Mouse (Mus musculus) midbrain, embryonic 13.5 days (tissue): ENCODE results near the gene Borcs5. TPM values are rescaled to one million over a fixed set of nuclear protein-coding genes. Genes with fewer than 3 reads are reported as not detected.

Source experiments
- ATAC-seq: fragments of 200-750 bp; cut with Nextera tagmentation; 2 replicates; pipeline ENCODE4 v1.8.0; 2017; ENCODE audit warnings: mild to moderate bottlenecking, moderate TSS enrichment, moderate library complexity
- H3K27ac ChIP-seq: fragments of 300-500 bp; sonication (generic); 2 replicates; pipeline ENCODE4 v1.5.1; 2015; ENCODE audit warnings: inconsistent platforms, mild to moderate bottlenecking, moderate library complexity
- H3K27me3 ChIP-seq: fragments of 300-500 bp; sonication (generic); 2 replicates; pipeline ENCODE4 v1.6.1; 2015; ENCODE audit warnings: mild to moderate bottlenecking, inconsistent platforms
- H3K36me3 ChIP-seq: fragments of 300-500 bp; sonication (generic); 2 replicates; pipeline ENCODE4 v1.6.1; 2015; ENCODE audit warnings: mild to moderate bottlenecking, inconsistent platforms
- H3K4me1 ChIP-seq: fragments of 300-500 bp; sonication (generic); replicated peaks from 2 replicates; pipeline ENCODE4 v1.6.1; 2015; ENCODE audit warnings: inconsistent platforms
- H3K4me2 ChIP-seq: fragments of 300-500 bp; sonication (generic); replicated peaks from 2 replicates; pipeline ENCODE4 v1.6.1; 2015; ENCODE audit warnings: moderate library complexity, mild to moderate bottlenecking, inconsistent platforms
- H3K4me3 ChIP-seq: fragments of 300-500 bp; sonication (generic); replicated peaks from 2 replicates; pipeline ENCODE4 v1.5.1; 2015; ENCODE audit warnings: mild to moderate bottlenecking, inconsistent platforms
- H3K9ac ChIP-seq: fragments of 300-500 bp; sonication (generic); replicated peaks from 2 replicates; pipeline ENCODE4 v1.6.1; 2015; ENCODE audit warnings: mild to moderate bottlenecking, inconsistent platforms
- H3K9me3 ChIP-seq: fragments of 300-500 bp; sonication (generic); 2 replicates; pipeline ENCODE4 v1.6.1; 2016; ENCODE audit warnings: mild to moderate bottlenecking, inconsistent platforms
- WGBS: fragments of 180-500 bp; shearing (Covaris S2); methylation state at CpG from one replicate; pipeline ENCODE4 v1.1.7; 2015; 5-methylcytosine and 5-hydroxymethylcytosine counted together
- polyA plus RNA-seq: library from polyadenylated mRNA; unstranded; fragments of >200 nt; fragmentation: Nextera tagmentation; extraction: Ambion mirVana; gene quantifications from 2 replicates; pipeline ENCODE4 v1.2.1, GENCODE M21; 2015

Gene Borcs5
- polyA plus RNA-seq, 1 experiment from 2014 or later: 48.6 TPM

GRCm38 (mm10) chr6:134703053-134703690, 63.9 kb downstream of the Borcs5 start:
- Histone ChIP-seq H3K4me3 (no peak overlapping the region), H3K36me3 (no peaks in the 10 kb centered on the region; the same call in 1 of the 2 replicates), H3K4me1 (peaks cover 3% of the 10 kb centered on the region; the same call in 1 of the 2 replicates), H3K9ac (no peak overlapping the region), H3K4me2 (no peak overlapping the region), H3K27me3 (no peaks in the 10 kb centered on the region), H3K27ac (no peak overlapping the region), H3K9me3 (no peaks in the 10 kb centered on the region)
- WGBS: 92% methylated on average over 4 of the region's 4 CpGs
- ATAC-seq: no peak

- ATAC-seq: no peak
Observed at GRCm38 (mm10) chr6:134706467-134706866, 67.2 kb downstream of the Borcs5 start.

GRCm38 (mm10) chr6:134710020-134710419, 70.7 kb downstream of the Borcs5 start:
- peak; percentile 48 for ATAC-seq
- no peak overlapping the region for H3K4me2 ChIP-seq

More at GRCm38 (mm10) chr6:134706467-134706866, 67.2 kb downstream of the Borcs5 start:
- Histone ChIP-seq H3K27me3 (no peaks in the 10 kb centered on the region), H3K9me3 (no peaks in the 10 kb centered on the region), H3K27ac (no peak overlapping the region), H3K4me3 (no peak overlapping the region), H3K9ac (no peak overlapping the region), H3K36me3 (peaks cover 14% of the 10 kb centered on the region), H3K4me1 (no peaks in the 10 kb centered on the region), H3K4me2 (no peak overlapping the region)
- WGBS: 91% methylated on average over 4 of the region's 4 CpGs

GRCm38 (mm10) chr6:134713321-134713720, 74.0 kb downstream of the Borcs5 start:
- H3K9ac ChIP-seq: no peak overlapping the region
- WGBS: 56% methylated on average over 3 of the region's 3 CpGs
- H3K4me3 ChIP-seq: no peak overlapping the region
- no peaks in the 10 kb centered on the region for H3K9me3 ChIP-seq
- peaks cover 34% of the 10 kb centered on the region for H3K36me3 ChIP-seq
- no peak overlapping the region for H3K4me2 ChIP-seq
- no peak for ATAC-seq
- H3K27ac ChIP-seq: no peak overlapping the region
- no peaks in the 10 kb centered on the region for H3K4me1 ChIP-seq
- H3K27me3 ChIP-seq: no peaks in the 10 kb centered on the region

More at GRCm38 (mm10) chr6:134710020-134710419, 70.7 kb downstream of the Borcs5 start:
- Histone ChIP-seq H3K36me3 (peaks cover 20% of the 10 kb centered on the region), H3K4me1 (no peaks in the 10 kb centered on the region), H3K9ac (no peak overlapping the region), H3K27me3 (no peaks in the 10 kb centered on the region), H3K9me3 (no peaks in the 10 kb centered on the region), H3K4me3 (no peak overlapping the region), H3K27ac (no peak overlapping the region)
- WGBS: 92% methylated on average over 15 of the region's 15 CpGs

- no peak overlapping the region for H3K4me3 ChIP-seq
- no peak overlapping the region for H3K4me2 ChIP-seq
- H3K9me3 ChIP-seq: no peaks in the 10 kb centered on the region
- H3K4me1 ChIP-seq: no peaks in the 10 kb centered on the region
- WGBS: 77% methylated on average over 1 of the region's 1 CpGs
- H3K27ac ChIP-seq: no peak overlapping the region
- ATAC-seq: no peak
- H3K36me3 ChIP-seq: peaks cover 39% of the 10 kb centered on the region
- H3K27me3 ChIP-seq: no peaks in the 10 kb centered on the region
- no peak overlapping the region for H3K9ac ChIP-seq
Observed at GRCm38 (mm10) chr6:134713897-134714296, 74.6 kb downstream of the Borcs5 start.

- Histone ChIP-seq H3K9ac (no peak overlapping the region), H3K27ac (no peak overlapping the region), H3K4me2 (no peak overlapping the region), H3K4me1 (no peaks in the 10 kb centered on the region), H3K9me3 (no peaks in the 10 kb centered on the region), H3K27me3 (no peaks in the 10 kb centered on the region), H3K36me3 (peaks cover 34% of the 10 kb centered on the region), H3K4me3 (no peak overlapping the region)
- ATAC-seq: no peak
- 85% methylated on average over 6 of the region's 6 CpGs for WGBS
Observed at GRCm38 (mm10) chr6:134716168-134716587, 76.9 kb downstream of the Borcs5 start.

GRCm38 (mm10) chr6:134717886-134718667, 78.8 kb downstream of the Borcs5 start:
- no peaks in the 10 kb centered on the region for H3K9me3 ChIP-seq
- H3K27me3 ChIP-seq: no peaks in the 10 kb centered on the region
- peaks cover 29% of the 10 kb centered on the region for H3K36me3 ChIP-seq
- no peak for ATAC-seq
- H3K4me3 ChIP-seq: no peak overlapping the region
- no peak overlapping the region for H3K27ac ChIP-seq
- H3K4me1 ChIP-seq: no peaks in the 10 kb centered on the region
- no peak overlapping the region for H3K4me2 ChIP-seq
- no peak overlapping the region for H3K9ac ChIP-seq
- WGBS: 95% methylated on average over 20 of the region's 20 CpGs

GRCm38 (mm10) chr6:134718668-134719065, 79.4 kb downstream of the Borcs5 start:
- H3K36me3 ChIP-seq: peaks cover 29% of the 10 kb centered on the region
- H3K9ac ChIP-seq: no peak overlapping the region
- no peaks in the 10 kb centered on the region for H3K27me3 ChIP-seq
- H3K4me3 ChIP-seq: no peak overlapping the region
- no peaks in the 10 kb centered on the region for H3K4me1 ChIP-seq
- H3K27ac ChIP-seq: no peak overlapping the region
- 91% methylated on average over 11 of the region's 11 CpGs for WGBS
- no peaks in the 10 kb centered on the region for H3K9me3 ChIP-seq
- ATAC-seq: no peak
- H3K4me2 ChIP-seq: no peak overlapping the region

- ATAC-seq: no peak
- no peaks in the 10 kb centered on the region for H3K9me3 ChIP-seq
- H3K4me1 ChIP-seq: no peaks in the 10 kb centered on the region
- peaks cover 29% of the 10 kb centered on the region for H3K36me3 ChIP-seq
- H3K9ac ChIP-seq: no peak overlapping the region
- no peak overlapping the region for H3K4me2 ChIP-seq
- WGBS: 93% methylated on average over 5 of the region's 5 CpGs
- H3K27me3 ChIP-seq: no peaks in the 10 kb centered on the region
- no peak overlapping the region for H3K4me3 ChIP-seq
- no peak overlapping the region for H3K27ac ChIP-seq
Observed at GRCm38 (mm10) chr6:134719156-134719555, 79.8 kb downstream of the Borcs5 start.

- Histone ChIP-seq H3K9me3 (no peaks in the 10 kb centered on the region), H3K36me3 (peaks cover 30% of the 10 kb centered on the region), H3K4me2 (no peak overlapping the region), H3K27me3 (no peaks in the 10 kb centered on the region), H3K9ac (no peak overlapping the region), H3K4me3 (no peak overlapping the region), H3K27ac (no peak overlapping the region), H3K4me1 (no peaks in the 10 kb centered on the region)
- no peak for ATAC-seq
- 87% methylated on average over 5 of the region's 5 CpGs for WGBS
Observed at GRCm38 (mm10) chr6:134720150-134720549, 80.8 kb downstream of the Borcs5 start.

- WGBS: 91% methylated on average over 6 of the region's 6 CpGs
- H3K27me3 ChIP-seq: no peaks in the 10 kb centered on the region
- H3K9me3 ChIP-seq: no peaks in the 10 kb centered on the region
- no peaks in the 10 kb centered on the region for H3K4me1 ChIP-seq
- no peak overlapping the region for H3K9ac ChIP-seq
- H3K36me3 ChIP-seq: peaks cover 29% of the 10 kb centered on the region
- no peak overlapping the region for H3K27ac ChIP-seq
- no peak overlapping the region for H3K4me3 ChIP-seq
- ATAC-seq: no peak
- H3K4me2 ChIP-seq: no peak overlapping the region
Observed at GRCm38 (mm10) chr6:134721729-134722269, 82.5 kb downstream of the Borcs5 start.

GRCm38 (mm10) chr6:134722906-134723305, 83.6 kb downstream of the Borcs5 start:
- Histone ChIP-seq H3K9me3 (no peaks in the 10 kb centered on the region), H3K36me3 (peaks cover 20% of the 10 kb centered on the region), H3K27me3 (no peaks in the 10 kb centered on the region), H3K4me2 (no peak overlapping the region), H3K4me3 (no peak overlapping the region), H3K4me1 (no peaks in the 10 kb centered on the region), H3K9ac (no peak overlapping the region), H3K27ac (no peak overlapping the region)
- no peak for ATAC-seq
- WGBS: 88% methylated on average over 8 of the region's 8 CpGs
